Mouse (Mus musculus): ENCODE measurements around the gene Cntnap5a. TPM values are rescaled to one million over a fixed set of nuclear protein-coding genes. Genes with fewer than 3 reads are reported as not detected.

Cntnap5a gene
- polyA plus RNA-seq, 1 experiment from 2014 or later: not detected

DNA sequence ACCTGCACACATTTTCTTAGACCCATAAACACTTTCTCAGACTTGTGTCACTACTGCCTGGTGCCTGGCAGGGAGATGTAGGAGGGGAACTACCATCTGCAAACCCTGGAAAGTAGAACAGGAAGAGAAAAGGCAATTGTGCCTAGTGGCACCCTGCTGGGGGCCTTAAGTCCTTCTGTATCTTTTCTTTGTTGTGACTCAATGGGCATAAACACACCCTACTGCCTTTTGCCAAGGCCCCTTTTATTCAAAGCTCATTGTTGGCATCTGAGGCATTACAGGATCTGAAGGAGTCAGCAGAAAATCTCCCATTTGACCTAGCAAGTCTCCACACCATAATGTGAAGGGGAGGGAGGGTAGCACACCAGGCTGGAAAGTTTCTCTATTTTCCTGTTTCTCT lies 682.2 kb downstream of the Cntnap5a start:
- Histone ChIP-seq H3K9me3 (ENCODE audit: control insufficient read depth, low read length) (no peaks in the 10 kb centered on the region), H3K27me3 (ENCODE audit: control insufficient read depth, insufficient read depth, low read length) (no peaks in the 10 kb centered on the region), H3K4me3 (ENCODE audit: low read length) (no peak overlapping the region), H3K36me3 (ENCODE audit: control insufficient read depth, insufficient read depth, low read length) (no peaks in the 10 kb centered on the region), H3K27ac (ENCODE audit: low read depth, low read length) (no peak overlapping the region), H3K4me2 (replicated peaks; ENCODE audit: low read depth, low read length) (no peak overlapping the region), H3K9ac (ENCODE audit: low read depth, low read length) (no peak overlapping the region), H3K4me1 (ENCODE audit: control insufficient read depth, insufficient read depth, low read length) (no peaks in the 10 kb centered on the region)
- ATAC-seq (ENCODE audit: low FRiP score, low TSS enrichment): no peak

DNA sequence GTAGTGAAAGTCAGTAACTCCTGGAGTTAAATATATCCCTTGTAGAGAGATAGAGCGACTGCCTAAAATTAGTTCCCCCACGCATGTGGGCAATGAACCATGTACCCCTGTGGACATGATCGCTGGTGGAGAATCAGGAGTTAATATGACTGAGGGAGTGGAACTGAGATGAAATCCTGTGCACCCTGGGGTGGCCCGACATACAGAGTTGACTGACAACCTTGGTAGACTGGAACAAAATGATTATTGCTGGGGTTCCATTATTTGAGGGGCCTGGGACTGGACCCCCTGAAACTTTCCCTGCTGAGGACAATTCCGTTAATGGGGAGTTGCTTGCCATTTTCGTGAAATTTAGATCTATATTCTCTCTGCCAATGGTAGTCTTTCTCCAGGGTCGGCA lies 683.0 kb downstream of the Cntnap5a start:
- no peak for ATAC-seq (ENCODE audit: low FRiP score, low TSS enrichment)
- no peaks in the 10 kb centered on the region for H3K36me3 ChIP-seq (ENCODE audit: control insufficient read depth, insufficient read depth, low read length)
- 65% methylated on average over 7 of the region's 7 CpGs for WGBS
- H3K9me3 ChIP-seq (ENCODE audit: control insufficient read depth, low read length): no peaks in the 10 kb centered on the region
- H3K27ac ChIP-seq (ENCODE audit: low read depth, low read length): no peak overlapping the region
- no peaks in the 10 kb centered on the region for H3K27me3 ChIP-seq (ENCODE audit: control insufficient read depth, insufficient read depth, low read length)
- no peak overlapping the region for H3K9ac ChIP-seq (ENCODE audit: low read depth, low read length)
- H3K4me3 ChIP-seq (ENCODE audit: low read length): no peak overlapping the region
- H3K4me1 ChIP-seq (ENCODE audit: control insufficient read depth, insufficient read depth, low read length): no peaks in the 10 kb centered on the region
- H3K4me2 ChIP-seq (replicated peaks; ENCODE audit: low read depth, low read length): no peak overlapping the region

DNA sequence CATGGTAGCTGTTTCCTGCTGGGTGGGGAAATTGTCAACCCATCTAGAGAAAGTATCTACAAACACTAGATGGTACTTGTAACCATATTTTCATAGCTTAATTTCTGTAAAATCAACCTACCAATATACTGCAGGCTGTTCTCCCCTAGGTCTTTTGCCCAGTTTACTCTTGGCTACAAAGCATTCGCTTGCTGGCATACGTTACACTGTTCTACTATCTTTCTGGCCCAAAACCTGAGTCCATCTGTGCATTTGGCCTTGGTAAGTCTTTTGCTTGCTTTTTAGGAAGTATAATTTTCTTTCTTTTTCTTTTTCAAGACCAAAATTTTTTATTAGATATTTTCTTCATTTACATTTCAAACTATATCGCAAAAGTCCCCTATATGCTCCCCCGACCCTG lies 686.3 kb downstream of the Cntnap5a start:
- no peak overlapping the region for H3K9ac ChIP-seq (ENCODE audit: low read depth, low read length)
- no peak for ATAC-seq (ENCODE audit: low FRiP score, low TSS enrichment)
- H3K36me3 ChIP-seq (ENCODE audit: control insufficient read depth, insufficient read depth, low read length): no peaks in the 10 kb centered on the region
- no peaks in the 10 kb centered on the region for H3K9me3 ChIP-seq (ENCODE audit: control insufficient read depth, low read length)
- no peaks in the 10 kb centered on the region for H3K27me3 ChIP-seq (ENCODE audit: control insufficient read depth, insufficient read depth, low read length)
- H3K4me3 ChIP-seq (ENCODE audit: low read length): no peak overlapping the region
- H3K27ac ChIP-seq (ENCODE audit: low read depth, low read length): no peak overlapping the region
- H3K4me1 ChIP-seq (ENCODE audit: control insufficient read depth, insufficient read depth, low read length): no peaks in the 10 kb centered on the region
- 96% methylated on average over 4 of the region's 4 CpGs for WGBS
- H3K4me2 ChIP-seq (replicated peaks; ENCODE audit: low read depth, low read length): no peak overlapping the region

DNA sequence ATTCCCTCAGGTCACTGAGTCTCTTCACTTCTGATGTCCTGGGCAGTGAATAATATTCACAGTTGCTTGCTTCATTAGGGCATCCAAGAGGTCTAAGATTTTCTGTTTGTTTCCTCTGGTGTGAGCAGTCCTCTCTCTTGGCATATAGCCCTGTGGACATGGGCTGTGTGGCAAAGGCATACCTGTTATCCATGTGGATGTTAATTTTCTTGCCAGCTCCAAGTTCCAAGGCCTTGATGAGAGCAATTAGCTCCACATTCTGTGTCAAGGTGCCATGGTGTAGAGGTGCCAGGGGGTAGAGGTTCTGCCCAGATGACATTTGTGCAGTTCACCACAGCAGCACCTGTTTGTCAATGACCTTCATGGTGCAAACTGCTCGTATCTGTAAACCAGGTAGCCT lies 689.0 kb downstream of the Cntnap5a start:
- no peaks in the 10 kb centered on the region for H3K4me1 ChIP-seq (ENCODE audit: control insufficient read depth, insufficient read depth, low read length)
- WGBS: 83% methylated on average over 1 of the region's 1 CpGs
- no peak overlapping the region for H3K4me3 ChIP-seq (ENCODE audit: low read length)
- H3K9me3 ChIP-seq (ENCODE audit: control insufficient read depth, low read length): no peaks in the 10 kb centered on the region
- no peak overlapping the region for H3K27ac ChIP-seq (ENCODE audit: low read depth, low read length)
- no peak overlapping the region for H3K9ac ChIP-seq (ENCODE audit: low read depth, low read length)
- no peaks in the 10 kb centered on the region for H3K27me3 ChIP-seq (ENCODE audit: control insufficient read depth, insufficient read depth, low read length)
- H3K36me3 ChIP-seq (ENCODE audit: control insufficient read depth, insufficient read depth, low read length): no peaks in the 10 kb centered on the region
- no peak overlapping the region for H3K4me2 ChIP-seq (replicated peaks; ENCODE audit: low read depth, low read length)
- no peak for ATAC-seq (ENCODE audit: low FRiP score, low TSS enrichment)

DNA sequence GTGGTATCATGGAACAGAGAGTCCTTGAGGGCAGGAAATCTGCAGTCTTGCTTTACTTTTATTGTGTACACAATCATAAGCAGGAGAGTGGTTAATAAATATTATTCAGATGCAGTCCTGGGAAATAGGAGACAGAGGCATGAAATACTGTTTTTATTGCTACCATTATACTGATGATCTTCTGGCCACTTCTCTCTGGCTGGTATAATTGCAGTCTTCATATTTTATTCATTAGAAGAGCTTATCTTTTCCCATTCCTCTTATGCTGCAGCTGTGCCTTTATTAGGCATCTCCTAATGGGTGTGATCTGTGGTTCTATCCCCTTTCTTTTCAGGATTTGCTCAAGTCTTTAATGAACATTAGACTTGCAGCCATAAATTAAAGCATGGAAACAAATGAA lies 707.8 kb downstream of the Cntnap5a start:
- Histone ChIP-seq H3K27ac (ENCODE audit: low read depth, low read length) (no peak overlapping the region), H3K4me3 (ENCODE audit: low read length) (no peak overlapping the region), H3K9me3 (ENCODE audit: control insufficient read depth, low read length) (no peaks in the 10 kb centered on the region), H3K36me3 (ENCODE audit: control insufficient read depth, insufficient read depth, low read length) (no peaks in the 10 kb centered on the region), H3K4me2 (replicated peaks; ENCODE audit: low read depth, low read length) (no peak overlapping the region), H3K9ac (ENCODE audit: low read depth, low read length) (no peak overlapping the region), H3K27me3 (ENCODE audit: control insufficient read depth, insufficient read depth, low read length) (no peaks in the 10 kb centered on the region), H3K4me1 (ENCODE audit: control insufficient read depth, insufficient read depth, low read length) (no peaks in the 10 kb centered on the region)
- no peak for ATAC-seq (ENCODE audit: low FRiP score, low TSS enrichment)

DNA sequence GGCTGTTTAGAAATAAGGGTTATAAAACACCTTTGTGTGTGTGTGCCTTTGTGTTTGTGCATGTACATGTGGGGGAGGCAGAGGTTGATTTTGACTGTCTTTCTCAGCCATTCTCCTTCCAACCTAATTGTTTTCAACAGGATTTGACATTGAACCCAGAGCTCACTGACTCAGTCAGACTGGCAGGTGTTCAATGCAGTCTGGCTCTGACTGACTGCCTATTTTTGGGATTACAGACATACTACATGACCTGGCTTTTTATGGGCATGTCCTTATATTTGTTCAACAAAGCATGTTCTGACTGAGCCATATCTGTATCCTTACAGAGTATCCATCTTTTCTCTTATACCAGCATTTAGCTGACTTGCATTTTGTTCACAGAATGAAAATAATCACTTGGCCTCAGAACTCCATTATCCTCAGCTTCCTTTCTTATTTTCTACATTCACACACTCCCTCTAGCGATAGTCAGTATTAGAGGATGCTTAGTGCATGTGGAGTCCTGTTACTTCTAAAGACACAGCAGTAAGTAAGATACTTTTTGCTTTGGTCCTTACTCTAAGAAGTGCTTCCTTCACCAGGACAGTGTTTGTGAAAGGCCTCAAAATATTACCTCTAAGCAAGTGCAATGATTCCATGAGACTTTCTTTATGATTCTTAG lies 717.6 kb downstream of the Cntnap5a start:
- Histone ChIP-seq H3K27ac (ENCODE audit: low read depth, low read length) (no peak overlapping the region), H3K4me3 (ENCODE audit: low read length) (no peak overlapping the region), H3K9me3 (ENCODE audit: control insufficient read depth, low read length) (no peaks in the 10 kb centered on the region), H3K27me3 (ENCODE audit: control insufficient read depth, insufficient read depth, low read length) (no peaks in the 10 kb centered on the region), H3K9ac (ENCODE audit: low read depth, low read length) (no peak overlapping the region), H3K4me2 (replicated peaks; ENCODE audit: low read depth, low read length) (no peak overlapping the region), H3K36me3 (ENCODE audit: control insufficient read depth, insufficient read depth, low read length) (no peaks in the 10 kb centered on the region), H3K4me1 (ENCODE audit: control insufficient read depth, insufficient read depth, low read length) (no peaks in the 10 kb centered on the region)
- WGBS: 80% methylated on average over 1 of the region's 1 CpGs
- no peak for ATAC-seq (ENCODE audit: low FRiP score, low TSS enrichment)

DNA sequence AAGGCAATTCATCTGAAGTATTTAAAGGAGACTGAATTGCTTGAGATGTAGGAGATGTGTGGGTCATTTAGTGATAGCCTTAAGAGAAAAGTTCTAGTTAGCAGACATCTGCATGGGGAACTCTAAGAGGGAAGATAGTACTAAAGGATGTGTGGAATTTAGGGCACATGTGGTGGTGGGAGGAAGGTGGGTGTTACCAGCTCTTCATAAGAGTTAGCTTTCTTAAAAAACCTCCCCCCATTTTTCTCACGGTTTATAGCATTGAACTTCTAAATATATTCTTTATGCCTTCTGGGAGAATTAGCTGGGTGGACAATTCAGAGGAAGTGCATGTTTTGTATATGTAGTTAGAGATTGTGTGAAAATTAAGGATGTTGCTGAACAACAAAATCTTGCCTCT lies 725.3 kb downstream of the Cntnap5a start:
- no peak overlapping the region for H3K4me3 ChIP-seq (ENCODE audit: low read length)
- H3K4me2 ChIP-seq (replicated peaks; ENCODE audit: low read depth, low read length): no peak overlapping the region
- no peaks in the 10 kb centered on the region for H3K36me3 ChIP-seq (ENCODE audit: control insufficient read depth, insufficient read depth, low read length)
- H3K9ac ChIP-seq (ENCODE audit: low read depth, low read length): no peak overlapping the region
- H3K27me3 ChIP-seq (ENCODE audit: control insufficient read depth, insufficient read depth, low read length): no peaks in the 10 kb centered on the region
- WGBS: 81% methylated on average over 1 of the region's 1 CpGs
- ATAC-seq (ENCODE audit: low FRiP score, low TSS enrichment): no peak
- no peaks in the 10 kb centered on the region for H3K9me3 ChIP-seq (ENCODE audit: control insufficient read depth, low read length)
- H3K27ac ChIP-seq (ENCODE audit: low read depth, low read length): no peak overlapping the region
- H3K4me1 ChIP-seq (ENCODE audit: control insufficient read depth, insufficient read depth, low read length): no peaks in the 10 kb centered on the region

DNA sequence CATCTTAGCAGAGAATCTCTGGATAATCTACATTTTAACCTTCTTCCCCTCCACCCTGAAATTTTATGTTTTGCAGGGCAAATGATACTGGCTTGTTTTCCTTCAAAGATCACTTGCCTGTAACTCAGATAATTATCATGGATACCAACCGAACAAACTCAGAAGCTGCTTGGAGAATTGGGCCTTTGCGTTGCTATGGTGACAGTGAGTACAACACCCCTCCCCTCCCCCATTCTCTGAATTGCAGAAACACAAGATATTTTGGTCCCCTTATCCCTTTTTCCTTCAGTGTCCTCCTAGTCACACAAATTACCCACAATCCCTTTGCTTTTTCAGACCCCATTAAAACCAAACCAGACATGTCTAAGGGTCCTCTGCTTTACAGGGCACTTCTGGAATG lies 743.8 kb downstream of the Cntnap5a start:
- no peak for ATAC-seq (ENCODE audit: low FRiP score, low TSS enrichment)
- Histone ChIP-seq H3K4me2 (replicated peaks; ENCODE audit: low read depth, low read length) (no peak overlapping the region), H3K9me3 (ENCODE audit: control insufficient read depth, low read length) (no peaks in the 10 kb centered on the region), H3K4me3 (ENCODE audit: low read length) (no peak overlapping the region), H3K27ac (ENCODE audit: low read depth, low read length) (no peak overlapping the region), H3K4me1 (ENCODE audit: control insufficient read depth, insufficient read depth, low read length) (no peaks in the 10 kb centered on the region), H3K9ac (ENCODE audit: low read depth, low read length) (no peak overlapping the region), H3K27me3 (ENCODE audit: control insufficient read depth, insufficient read depth, low read length) (no peaks in the 10 kb centered on the region), H3K36me3 (ENCODE audit: control insufficient read depth, insufficient read depth, low read length) (no peaks in the 10 kb centered on the region)
- 79% methylated on average over 2 of the region's 2 CpGs for WGBS

DNA sequence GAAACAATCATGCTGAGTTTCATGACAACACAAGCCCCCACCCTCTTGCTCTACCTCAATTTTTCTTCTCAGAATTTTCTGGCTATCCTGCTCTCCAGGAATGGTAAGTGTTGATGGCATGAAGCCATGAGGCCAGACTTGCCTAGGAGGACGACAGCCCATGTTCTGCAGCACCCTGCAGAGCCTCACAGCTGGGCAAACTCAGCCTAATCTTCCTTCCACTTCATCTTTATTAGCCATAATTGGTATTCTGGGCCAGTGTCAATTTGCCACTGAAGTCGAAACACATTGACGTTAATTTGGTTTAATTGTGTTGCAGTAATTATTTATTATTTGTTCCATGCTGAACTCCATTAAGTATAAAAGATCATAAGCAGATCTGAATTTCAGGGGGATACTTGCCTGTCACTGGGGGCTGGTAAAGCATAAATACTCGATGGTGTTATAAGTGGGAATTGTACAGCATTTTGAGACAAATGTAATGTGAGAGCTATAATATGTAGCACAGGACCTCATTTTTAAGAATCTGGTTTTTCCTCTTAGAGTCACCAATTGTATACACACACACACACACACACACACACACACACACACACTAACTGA lies 770.7 kb downstream of the Cntnap5a start:
- Histone ChIP-seq H3K36me3 (ENCODE audit: control insufficient read depth, insufficient read depth, low read length) (no peaks in the 10 kb centered on the region), H3K4me3 (ENCODE audit: low read length) (no peak overlapping the region), H3K27ac (ENCODE audit: low read depth, low read length) (no peak overlapping the region), H3K9me3 (ENCODE audit: control insufficient read depth, low read length) (no peaks in the 10 kb centered on the region), H3K4me1 (ENCODE audit: control insufficient read depth, insufficient read depth, low read length) (no peaks in the 10 kb centered on the region), H3K27me3 (ENCODE audit: control insufficient read depth, insufficient read depth, low read length) (no peaks in the 10 kb centered on the region), H3K9ac (ENCODE audit: low read depth, low read length) (no peak overlapping the region), H3K4me2 (replicated peaks; ENCODE audit: low read depth, low read length) (no peak overlapping the region)
- WGBS: 73% methylated on average over 4 of the region's 4 CpGs
- ATAC-seq (ENCODE audit: low FRiP score, low TSS enrichment): no peak

Data from kidney, embryonic 14.5 days (tissue).